Mouse (Mus musculus) heart, adult 8-10 months (tissue): ENCODE data around the gene Syce1. TPM values are rescaled to one million over a fixed set of nuclear protein-coding genes. Genes with fewer than 3 reads are reported as not detected.

Experiments used
- DNase-seq: peaks from one replicate; pipeline ENCODE4 v3.0.0; 2022; ENCODE audit warnings: low spot score
- total RNA-seq, 4 experiments: library from RNA; stranded (reverse); gene quantifications; 2 replicates each; pipeline ENCODE4 v1.2.4; 2022

Syce1 gene
- under 1 TPM in 1 of 4 experiments, not detected in 3; 0.28 TPM for total RNA-seq

DNA sequence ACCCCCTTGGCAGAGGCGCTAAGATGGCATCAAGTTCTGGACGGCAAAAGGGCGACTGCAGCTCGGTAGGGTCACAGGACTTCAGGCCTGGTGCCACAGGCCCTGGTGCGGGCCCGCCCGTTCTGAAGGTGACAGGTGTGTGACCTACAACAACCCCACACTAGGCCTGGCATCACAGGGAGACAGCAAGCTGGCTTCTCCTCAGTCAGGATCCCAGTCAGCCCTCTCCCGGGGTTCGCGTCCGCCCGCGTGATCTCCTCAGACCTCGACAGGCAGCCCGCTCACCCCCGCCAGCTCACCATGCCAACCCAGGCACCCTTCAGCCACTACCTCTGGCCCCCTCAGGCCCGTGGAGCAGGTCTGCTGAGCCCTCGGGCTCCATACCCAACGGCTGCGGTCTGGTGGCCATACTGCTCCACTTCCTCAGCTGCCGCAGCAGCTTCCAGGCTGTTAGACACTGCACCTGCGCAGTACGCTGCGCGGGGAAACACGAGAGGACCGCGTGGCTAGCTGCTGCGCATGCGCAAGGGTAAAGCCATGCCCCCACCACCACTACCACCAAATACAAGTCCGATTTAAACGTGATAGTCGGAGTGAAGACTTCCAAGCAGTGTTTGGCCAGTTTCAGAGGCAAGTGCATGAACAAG lies at the start of gene Syce1:
Gene Syce1 (minus strand): TSS at position 447 of the 647 bp plus-strand sequence.
- no peak for DNase-seq

- no peak for DNase-seq
These were observed 48.8 kb upstream of the Syce1 start for GRCm38 (mm10) chr7:140836243-140837115.

- no peak for DNase-seq
These were observed 48.1 kb upstream of the Syce1 start for GRCm38 (mm10) chr7:140835758-140836087.

DNA sequence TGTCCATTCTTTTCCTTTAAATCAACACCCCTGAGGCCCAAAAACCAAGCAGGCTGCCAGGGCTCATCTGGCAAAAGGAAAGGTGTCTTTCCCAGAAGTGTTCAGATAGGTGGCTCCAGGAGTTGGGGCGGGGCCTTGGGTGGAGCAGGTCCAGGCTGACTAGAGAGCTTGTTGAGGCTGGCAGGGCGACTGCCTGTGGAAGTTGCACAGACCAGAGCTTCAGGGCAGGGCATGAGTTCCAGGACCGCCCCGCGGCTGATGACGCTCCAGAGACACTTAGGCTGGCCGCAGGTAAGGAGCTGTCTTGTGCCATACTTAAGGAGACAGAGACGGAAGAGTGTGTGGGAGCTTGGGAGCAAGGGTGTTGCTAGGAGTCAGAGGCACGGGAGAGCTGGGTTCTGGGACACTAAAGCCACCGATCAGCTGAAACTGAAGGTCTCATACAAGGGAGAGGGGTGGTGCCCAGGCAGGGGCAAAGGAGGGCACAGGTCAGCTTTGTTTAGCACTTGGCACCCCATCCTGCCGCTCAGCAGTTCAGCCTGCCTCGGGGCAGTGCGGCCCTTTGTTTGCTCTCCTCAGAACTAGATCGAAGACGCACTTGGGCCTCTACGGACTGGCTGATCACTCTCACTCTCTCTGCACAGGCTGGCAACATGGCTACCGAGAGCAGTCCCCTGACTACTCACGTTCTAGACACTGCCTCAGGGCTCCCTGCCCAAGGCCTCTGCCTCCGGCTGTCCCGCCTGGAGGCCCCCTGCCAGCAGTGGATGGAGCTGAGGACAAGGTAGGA lies 47.5 kb upstream of the Syce1 start, which contains the start of gene Urah:
Gene Urah (plus strand): TSS at position 51 of the 790 bp plus-strand sequence.
- no peak for DNase-seq

DNA sequence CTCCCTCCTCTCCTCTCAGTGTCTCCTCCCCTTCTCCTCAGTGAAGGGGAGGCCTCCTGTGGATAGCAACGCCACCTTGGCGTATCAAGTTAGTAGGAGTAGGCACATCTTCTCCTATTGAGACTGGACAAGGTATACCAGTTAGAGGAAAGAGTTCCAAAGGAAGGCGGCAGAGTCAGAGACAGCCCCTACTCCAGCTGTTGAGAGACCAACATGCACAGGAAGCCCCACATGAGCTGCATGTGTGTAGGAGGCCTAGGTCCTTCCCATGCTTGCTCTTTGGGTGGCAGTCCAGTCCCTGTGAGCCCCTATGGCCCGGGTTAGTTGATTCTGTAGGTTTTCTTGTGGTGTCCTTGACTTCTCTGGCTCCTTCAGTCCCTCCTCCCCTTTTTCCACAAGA lies 45.7 kb upstream of the Syce1 start:
- no peak for DNase-seq

DNA sequence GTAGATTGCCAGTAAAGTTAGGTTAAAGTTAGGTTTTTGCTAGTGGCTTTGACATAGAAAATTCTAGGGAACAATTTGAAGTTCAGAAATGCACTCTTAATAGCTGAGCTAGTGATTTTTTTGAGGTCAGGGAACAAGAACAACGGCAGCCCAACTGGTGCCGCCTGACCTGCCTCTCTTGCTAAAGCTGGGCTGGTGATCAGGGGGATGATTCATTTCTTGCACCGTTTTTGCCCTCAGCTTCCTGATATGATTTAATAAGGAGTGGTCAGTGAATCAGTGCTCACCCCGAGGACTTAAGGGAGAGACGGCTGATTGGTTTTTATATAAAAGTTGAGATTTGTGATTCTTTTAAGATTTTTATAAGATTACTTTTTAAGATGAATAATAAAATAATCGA lies 43.8 kb upstream of the Syce1 start:
- no peak for DNase-seq

DNA sequence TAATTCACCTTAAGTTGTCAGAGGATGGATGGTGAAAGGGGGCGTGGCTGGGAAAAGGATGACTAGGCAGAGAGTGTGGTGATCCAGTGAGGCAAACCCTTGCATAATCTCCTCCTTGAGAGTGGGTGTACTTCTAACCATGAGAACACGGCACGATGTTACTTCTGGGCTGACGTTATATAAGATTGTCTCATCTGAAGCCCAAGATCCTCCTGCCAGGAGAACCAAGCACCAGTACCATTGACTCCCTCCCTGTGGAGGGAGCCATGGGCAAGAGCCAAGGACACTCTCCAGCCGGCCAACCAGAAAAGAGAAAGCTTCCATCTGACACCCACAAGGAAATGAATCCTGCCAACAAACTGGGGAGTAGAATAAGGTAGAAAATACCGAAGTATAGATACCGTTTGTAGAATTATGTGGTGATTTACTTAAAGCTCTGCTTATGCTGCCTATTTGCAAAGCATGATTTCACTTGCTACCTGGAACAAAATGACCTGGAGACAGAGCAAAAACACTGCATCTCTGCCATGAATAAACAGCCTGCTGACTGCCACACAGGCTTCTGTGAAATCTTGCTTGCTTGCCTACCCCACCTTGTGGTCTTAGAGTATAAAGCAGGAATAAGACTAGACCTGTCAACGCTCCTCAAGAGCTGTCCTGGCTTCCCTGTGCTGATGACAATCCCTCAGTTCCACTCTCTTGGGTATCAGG lies 40.7 kb upstream of the Syce1 start:
- no peak for DNase-seq

GRCm38 (mm10) chr7:140822731-140823130 lies 35.1 kb upstream of the Syce1 start:
- no peak for DNase-seq

DNA sequence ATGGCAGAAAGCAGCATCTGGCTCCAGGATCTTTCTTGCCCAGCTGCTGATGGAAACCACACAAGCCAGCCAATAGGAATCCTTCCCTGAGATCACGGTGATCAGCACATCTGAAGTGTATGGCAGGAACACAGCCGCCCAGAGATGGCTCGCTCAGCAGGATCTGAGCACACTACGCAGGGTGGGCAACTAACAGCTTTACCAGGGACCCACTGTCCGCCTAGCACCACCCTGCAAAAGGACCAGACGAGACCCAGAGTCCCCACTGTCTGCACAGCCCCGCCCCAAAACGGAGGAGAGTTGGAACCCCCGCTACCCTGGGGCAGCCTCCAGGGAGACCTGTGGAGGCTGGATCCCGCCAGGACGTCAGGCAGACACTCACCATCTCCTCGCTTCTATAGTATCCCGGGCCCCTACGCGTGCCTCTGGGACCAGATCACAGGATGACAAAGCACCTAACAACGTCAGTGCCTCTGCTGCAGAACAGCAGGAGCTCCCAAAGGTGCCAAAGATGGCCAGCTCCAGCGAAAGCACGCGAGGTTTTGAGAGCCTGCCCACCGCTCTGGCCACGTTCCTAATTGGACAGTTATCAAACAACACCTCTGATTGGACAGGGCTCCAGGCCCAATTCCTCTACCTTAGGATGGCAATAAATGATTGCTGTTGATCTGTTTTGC lies 34.1 kb upstream of the Syce1 start, which contains the start of gene Zfp941:
Gene Zfp941 (minus strand): TSS at position 526 of the 677 bp plus-strand sequence.
- DNase-seq, result no peak

DNA sequence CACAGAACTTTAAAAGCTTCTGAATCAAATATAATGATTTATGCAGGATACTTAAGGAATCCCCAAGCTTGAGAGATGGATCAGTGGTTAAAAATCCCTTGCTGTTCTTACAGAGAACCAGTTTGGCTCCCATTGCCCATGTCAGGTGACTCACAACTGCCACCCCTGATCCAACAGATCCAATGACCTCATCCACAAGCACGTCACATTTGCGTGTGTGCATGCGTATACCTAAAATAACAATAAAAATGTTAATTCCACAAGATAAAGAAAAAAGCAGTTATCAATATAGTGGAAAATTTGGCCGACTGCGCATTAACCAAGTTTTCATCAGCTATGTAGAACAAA lies 33.6 kb upstream of the Syce1 start:
- no peak for DNase-seq

DNA sequence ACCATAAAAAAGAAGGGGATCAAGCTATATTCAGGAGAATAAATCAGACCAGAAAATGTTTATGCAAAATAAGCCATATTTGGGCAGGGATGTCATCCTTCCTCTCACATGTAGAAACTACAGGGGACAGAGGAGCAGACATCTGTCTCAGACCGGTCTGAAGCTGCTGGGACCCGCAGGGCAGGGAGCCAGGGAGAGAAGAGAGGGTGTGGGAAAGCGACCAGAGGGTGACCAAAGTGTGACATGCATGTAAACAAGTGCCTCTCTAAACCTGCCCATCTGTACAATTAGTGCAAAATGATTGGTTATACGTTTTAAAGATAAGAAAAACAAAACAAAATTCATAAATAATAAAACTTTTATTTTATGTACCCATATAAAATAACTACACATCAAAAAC lies 32.5 kb upstream of the Syce1 start:
- no peak for DNase-seq

DNA sequence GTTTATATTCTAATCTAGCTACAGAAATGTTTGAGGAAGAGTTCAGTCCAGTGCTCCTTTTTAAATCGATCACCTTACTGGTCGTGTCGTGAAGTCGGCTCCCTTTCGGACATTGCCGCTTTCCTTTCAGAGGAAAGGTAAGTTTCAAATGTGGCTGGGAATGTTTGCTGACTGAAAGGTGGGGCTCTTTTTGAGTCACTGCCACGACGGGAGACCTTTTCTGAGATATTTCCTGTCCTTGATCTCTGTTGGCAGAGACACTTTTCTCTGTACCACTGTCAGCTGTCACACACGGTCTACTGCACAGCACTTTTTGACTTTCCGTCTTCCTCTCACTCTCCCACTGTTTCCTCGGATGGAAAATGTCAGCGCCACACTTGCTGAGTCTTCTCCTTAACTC lies 25.2 kb upstream of the Syce1 start:
- no peak for DNase-seq

DNA sequence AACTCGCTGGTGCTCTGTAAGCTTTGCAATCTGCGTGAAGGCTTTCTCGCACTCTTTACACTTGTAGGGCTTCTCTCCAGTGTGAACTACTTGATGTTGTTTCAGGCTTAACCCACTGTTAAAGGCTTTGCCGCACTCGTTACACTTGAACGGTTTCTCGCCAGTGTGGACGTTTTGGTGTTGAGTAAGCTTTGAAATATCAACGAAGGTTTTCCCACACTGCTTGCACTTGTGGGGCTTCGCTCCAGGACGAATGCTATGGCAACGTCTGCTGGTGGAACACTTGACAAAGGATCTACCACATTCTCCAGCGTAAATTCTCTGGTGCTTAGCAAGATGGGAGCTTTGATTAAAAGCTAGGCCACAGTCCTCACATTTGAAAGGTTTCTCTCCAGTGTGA lies 24.1 kb upstream of the Syce1 start:
- no peak for DNase-seq

GRCm38 (mm10) chr7:140810496-140810895 lies 22.8 kb upstream of the Syce1 start:
- DNase-seq, result no peak

DNA sequence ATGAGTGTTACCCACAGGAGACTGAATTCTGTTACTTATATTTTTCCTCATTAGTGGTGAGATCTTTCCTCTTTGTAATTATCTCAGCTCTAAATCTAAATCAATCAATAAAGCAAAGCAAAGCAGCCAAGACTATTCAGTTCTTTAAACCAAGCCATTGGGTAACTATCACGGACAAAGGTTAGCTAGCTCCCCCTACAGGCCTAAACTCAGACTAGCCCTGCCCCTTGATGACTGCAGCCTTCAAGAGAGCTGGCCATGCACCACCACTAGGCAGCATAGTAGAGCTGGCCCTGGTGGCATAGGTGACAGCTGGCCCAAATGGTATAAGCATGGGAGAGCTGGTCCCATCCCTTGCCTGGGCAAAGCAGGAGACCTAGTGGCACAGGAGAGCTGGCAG lies 18.1 kb upstream of the Syce1 start:
- no peak for DNase-seq

- no peak for DNase-seq
These were observed 15.0 kb upstream of the Syce1 start for GRCm38 (mm10) chr7:140802629-140803028.

- DNase-seq, result no peak
These were observed 10.6 kb upstream of the Syce1 start for GRCm38 (mm10) chr7:140798212-140798611.

DNA sequence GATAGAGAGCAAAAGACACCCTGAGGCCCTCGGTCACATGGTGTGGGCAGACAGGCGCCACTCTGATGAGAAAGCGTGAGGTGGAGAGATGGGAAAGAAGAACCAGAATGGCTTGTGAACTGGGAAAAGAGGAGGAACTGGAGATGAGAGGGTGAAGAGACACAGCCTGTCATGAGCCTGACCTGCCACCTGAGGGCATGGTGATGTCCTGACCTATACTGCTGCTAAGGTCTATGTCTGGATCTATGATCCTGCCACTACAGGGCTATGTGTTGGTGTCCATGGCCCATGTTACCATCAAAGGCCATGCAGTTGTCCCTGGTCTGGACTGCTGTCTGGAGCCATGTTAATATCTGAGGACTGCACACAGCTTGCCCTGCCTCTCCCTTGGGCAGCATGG lies 10.0 kb upstream of the Syce1 start:
- DNase-seq, result no peak

GRCm38 (mm10) chr7:140793541-140793940 lies 5.9 kb upstream of the Syce1 start:
- no peak for DNase-seq

- no peak for DNase-seq
These were observed 392 bp upstream of the Syce1 start for GRCm38 (mm10) chr7:140788053-140788435.

DNA sequence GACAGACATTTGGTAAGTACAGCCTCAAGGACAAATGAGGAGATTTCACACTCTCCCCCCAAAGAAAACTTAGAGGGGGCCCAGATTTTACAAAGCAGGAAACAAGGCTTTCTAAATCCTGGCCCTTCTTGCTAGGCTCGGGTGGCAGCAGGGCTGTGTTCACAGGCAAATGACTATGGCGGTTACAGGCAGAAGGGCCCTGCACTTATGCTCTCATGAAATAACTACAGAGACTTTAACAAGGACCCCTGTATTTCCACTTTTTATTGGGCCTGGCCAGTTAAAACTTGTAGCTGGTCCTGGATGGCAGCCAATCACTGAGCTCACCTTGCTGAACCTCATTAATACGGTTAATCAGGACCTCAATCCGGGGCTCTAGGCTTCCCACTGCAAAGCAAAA lies 7.1 kb downstream of the Syce1 start:
- no peak for DNase-seq
